Mouse (Mus musculus) erythroblast, embryonic 14.5 days (primary cell): ENCODE results near the gene Gm3404. TPM values are rescaled to one million over a fixed set of nuclear protein-coding genes. Genes with fewer than 3 reads are reported as not detected.

Source experiments
- H3K27me3 ChIP-seq: 2 replicates; pipeline ENCODE4 v1.6.1; 2012; ENCODE audit warnings: inconsistent platforms; ENCODE audit not compliant: control insufficient read depth
- H3K36me3 ChIP-seq: 2 replicates; pipeline ENCODE4 v1.6.1; 2012; ENCODE audit warnings: mild to moderate bottlenecking, inconsistent platforms; ENCODE audit not compliant: control insufficient read depth
- H3K4me1 ChIP-seq: 2 replicates; pipeline ENCODE4 v1.6.1; 2012; ENCODE audit warnings: inconsistent platforms; ENCODE audit not compliant: control insufficient read depth
- H3K4me3 ChIP-seq: replicated peaks from 2 replicates; pipeline ENCODE3; 2012; ENCODE audit warnings: moderate library complexity, mild to moderate bottlenecking, inconsistent platforms
- H3K9me3 ChIP-seq: 2 replicates; pipeline ENCODE4 v1.6.1; 2012; ENCODE audit warnings: low read length, inconsistent platforms, mixed read lengths; ENCODE audit not compliant: control insufficient read depth
- GATA1 ChIP-seq: IDR thresholded peaks from 2 replicates; pipeline ENCODE4 v1.6.1; 2012; ENCODE audit warnings: low read length, inconsistent platforms, mixed read lengths
- TAL1 ChIP-seq: IDR thresholded peaks from 3 replicates; pipeline ENCODE4 v1.6.1; 2012; ENCODE audit warnings: low read length, inconsistent platforms, mixed read lengths
- polyA plus RNA-seq: library from polyadenylated mRNA; stranded (reverse); fragments of >175 nt; gene quantifications from 2 replicates; pipeline ENCODE4 v1.2.3, GENCODE M21; 2012

The Gm3404 gene
- polyA plus RNA-seq, 1 experiment: not detected

DNA sequence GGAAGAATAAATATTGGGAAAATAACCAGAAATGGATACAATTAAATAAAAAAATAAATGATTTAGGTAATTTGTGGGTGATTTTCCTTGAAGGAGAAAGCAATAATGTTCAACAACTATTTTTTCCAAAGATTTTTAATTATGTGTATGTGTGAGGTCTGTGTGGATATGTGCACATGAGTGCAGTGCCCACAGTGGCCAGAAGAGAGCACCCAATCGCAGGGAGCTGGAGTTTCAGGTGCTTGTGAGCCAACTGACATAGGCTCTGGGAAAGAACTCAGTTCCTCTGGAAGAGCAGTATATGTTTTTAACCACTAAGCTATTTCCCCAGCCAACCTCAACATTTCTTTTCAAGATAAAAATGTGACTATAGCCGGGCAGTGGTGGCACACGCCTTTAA is 51.1 kb downstream of the Gm3404 start:
- TF ChIP-seq TAL1 (no peak), GATA1 (no peak)
- Histone ChIP-seq H3K4me1 (no peaks in the 10 kb centered on the region), H3K4me3 (no peak overlapping the region), H3K27me3 (no peaks in the 10 kb centered on the region), H3K9me3 (peaks cover 5% of the 10 kb centered on the region; the same call in 1 of the 2 replicates), H3K36me3 (no peaks in the 10 kb centered on the region)

Other genes starting within 250 kb of the Gm3404 start
- not detected in 2 replicates for gene Wasf3, start 140.8 kb upstream of the Gm3404 start, polyA plus RNA-seq
- gene Gm6408, start 43.8 kb upstream of the Gm3404 start, polyA plus RNA-seq: not detected in 2 replicates
- not detected in 2 replicates for gene Gm6370, start 34.4 kb upstream of the Gm3404 start, polyA plus RNA-seq
- gene 4930449I24Rik, start 23.4 kb upstream of the Gm3404 start, polyA plus RNA-seq: not detected in 2 replicates
- not detected in 2 replicates for gene Gm3402, start 11.7 kb upstream of the Gm3404 start, polyA plus RNA-seq
- gene Gm3409, start 11.8 kb downstream of the Gm3404 start, polyA plus RNA-seq: not detected in 2 replicates
- not detected in 2 replicates for gene Gm3415, start 30.3 kb downstream of the Gm3404 start, polyA plus RNA-seq
- not detected in 2 replicates for gene Gpr12, start 59.4 kb downstream of the Gm3404 start, polyA plus RNA-seq